Mouse (Mus musculus) forebrain, postnatal 0 days (tissue): ENCODE measurements at regions not wholly inside any gene's neighbourhood (a gene's known extent, or its start where the extent isn't known, plus 50 kb on each side); places are given as distances from the start of the nearest gene placed in this dataset.

Experiments used
- ATAC-seq: fragments of 200-750 bp; cut with Nextera tagmentation; 2 replicates; pipeline ENCODE4 v1.8.0; 2017; ENCODE audit warnings: mild to moderate bottlenecking, moderate library complexity
- DNase-seq: peaks from one replicate; pipeline ENCODE4 v3.0.0-alpha.2; 2015
- H3K27ac ChIP-seq: fragments of 300-500 bp; sonication (generic); 2 replicates; pipeline ENCODE4 v1.5.1; 2014; ENCODE audit warnings: low read depth, mild to moderate bottlenecking, antibody characterized with exemption, low read length, moderate library complexity, mixed read lengths
- H3K27me3 ChIP-seq: fragments of 300-500 bp; sonication (generic); 2 replicates; pipeline ENCODE4 v1.6.1; 2014; ENCODE audit warnings: mild to moderate bottlenecking, low read length, mixed read lengths; ENCODE audit not compliant: insufficient read depth
- H3K36me3 ChIP-seq: fragments of 300-500 bp; sonication (generic); 2 replicates; pipeline ENCODE4 v1.6.1; 2014; ENCODE audit warnings: mild to moderate bottlenecking, moderate library complexity; ENCODE audit not compliant: insufficient read depth
- H3K4me1 ChIP-seq: fragments of 300-500 bp; sonication (generic); 2 replicates; pipeline ENCODE4 v1.6.1; 2014; ENCODE audit warnings: antibody characterized with exemption; ENCODE audit not compliant: insufficient read depth
- H3K4me2 ChIP-seq: fragments of 300-500 bp; sonication (generic); 2 replicates; pipeline ENCODE4 v1.6.1; 2014; ENCODE audit warnings: low read depth, mild to moderate bottlenecking, moderate library complexity
- H3K4me3 ChIP-seq: fragments of 300-500 bp; sonication (generic); 2 replicates; pipeline ENCODE4 v1.5.1; 2014; ENCODE audit warnings: low read depth, low read length, mixed read lengths
- H3K9ac ChIP-seq: fragments of 300-500 bp; sonication (generic); 2 replicates; pipeline ENCODE4 v1.6.1; 2014; ENCODE audit warnings: mild to moderate bottlenecking
- H3K9me3 ChIP-seq: fragments of 300-500 bp; sonication (generic); 2 replicates; pipeline ENCODE4 v1.6.1; 2016; ENCODE audit warnings: low read length
- CTCF ChIP-seq: sonication (generic); IDR thresholded peaks from 2 replicates; pipeline ENCODE4 v1.5.1; 2016; ENCODE audit warnings: antibody characterized with exemption, control low read depth, low read depth
- WGBS: fragments of 180-500 bp; shearing (Covaris S2); extraction: QIAGEN DNeasy Blood & Tissue Kit; methylation state at CpG from one replicate; pipeline ENCODE4 v1.1.7; 2014; 5-methylcytosine and 5-hydroxymethylcytosine counted together

DNA sequence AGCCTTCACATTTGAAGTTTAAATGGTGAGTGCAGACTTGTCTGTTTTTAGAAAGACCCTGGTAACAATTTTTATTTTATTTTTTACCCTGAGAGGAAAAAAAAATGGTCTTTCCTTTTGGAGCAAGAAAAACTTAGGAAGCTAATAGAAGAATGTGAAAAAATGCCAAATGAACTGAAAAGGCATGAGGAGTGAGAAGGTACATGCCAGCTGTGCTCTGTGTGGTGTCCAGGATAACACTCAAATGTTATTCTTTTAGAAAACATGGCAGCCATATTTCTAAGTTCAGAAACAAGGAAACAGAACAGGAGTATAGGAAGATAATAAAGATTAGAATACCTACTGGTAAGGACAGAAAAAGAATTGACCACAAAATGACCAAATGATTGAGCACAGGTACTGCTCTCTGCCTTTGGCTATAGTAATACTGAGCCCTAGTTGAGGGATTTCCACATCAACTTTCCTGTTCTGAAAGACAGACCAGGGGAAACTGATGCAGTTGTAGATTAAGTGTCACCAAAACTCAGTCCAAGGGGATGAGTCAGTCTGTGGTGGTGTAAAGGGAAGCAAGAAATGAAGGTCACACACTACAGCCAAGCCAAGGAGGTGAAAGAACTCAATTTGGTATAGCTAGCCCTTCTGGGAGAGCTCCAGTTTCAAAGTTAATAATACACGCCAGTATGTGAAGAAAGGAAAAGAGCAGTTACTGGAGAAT is 758.5 kb downstream of the Robo2 start:
- ATAC-seq (no peak), DNase-seq (no peak)
- H3K9me3 ChIP-seq = no peaks in the 10 kb centered on the region
- no peaks in the 10 kb centered on the region for H3K27me3 ChIP-seq
- no peak overlapping the region for H3K4me2 ChIP-seq
- no peak for TF ChIP-seq CTCF
- H3K27ac ChIP-seq = no peak overlapping the region
- H3K4me3 ChIP-seq = no peak overlapping the region
- no peak overlapping the region for H3K9ac ChIP-seq
- WGBS = 98% methylated on average over 1 of the region's 1 CpGs
- H3K36me3 ChIP-seq = no peaks in the 10 kb centered on the region
- no peaks in the 10 kb centered on the region for H3K4me1 ChIP-seq

DNA sequence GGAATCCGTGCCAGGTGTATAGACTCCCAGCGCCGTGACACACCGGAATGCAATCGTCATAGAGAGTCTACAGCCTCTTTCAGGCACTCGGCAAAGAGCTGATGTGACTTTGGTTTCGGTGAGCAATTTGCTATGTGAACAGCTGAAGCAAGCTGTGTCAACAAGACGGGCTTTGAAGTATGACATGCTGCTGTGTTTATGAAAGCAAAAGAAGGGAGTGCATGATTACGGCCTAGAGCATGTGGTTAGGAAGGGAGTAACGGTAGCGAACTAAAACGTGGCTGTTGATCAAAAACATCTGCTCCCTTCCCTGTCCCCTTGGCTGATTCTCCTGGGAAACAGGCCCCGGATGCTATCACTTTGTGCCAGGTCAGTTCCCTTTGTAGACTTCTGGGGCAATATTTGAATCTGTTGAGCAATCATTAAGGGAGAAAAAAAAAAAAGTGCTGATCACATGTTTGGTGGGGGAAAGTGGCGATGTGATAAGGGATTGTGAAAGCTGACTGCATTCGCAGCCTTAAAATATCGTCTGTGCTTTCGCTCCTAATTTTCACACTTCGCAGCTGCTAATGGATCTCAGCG is 764.3 kb downstream of the Robo2 start:
- Histone ChIP-seq H3K9me3 (no peaks in the 10 kb centered on the region), H3K4me2 (peak overlapping the region; percentile 25), H3K27ac (no peak overlapping the region), H3K9ac (no peak overlapping the region), H3K27me3 (no peaks in the 10 kb centered on the region), H3K4me3 (peak overlapping the region; percentile 16; the same call in 1 of the 2 replicates), H3K4me1 (peaks cover 6% of the 10 kb centered on the region; the same call in 1 of the 2 replicates), H3K36me3 (no peaks in the 10 kb centered on the region)
- DNase-seq (peak; percentile 68), ATAC-seq (peak; percentile 92)
- 40% methylated on average over 19 of the region's 19 CpGs for WGBS
- TF ChIP-seq CTCF = no peak

DNA sequence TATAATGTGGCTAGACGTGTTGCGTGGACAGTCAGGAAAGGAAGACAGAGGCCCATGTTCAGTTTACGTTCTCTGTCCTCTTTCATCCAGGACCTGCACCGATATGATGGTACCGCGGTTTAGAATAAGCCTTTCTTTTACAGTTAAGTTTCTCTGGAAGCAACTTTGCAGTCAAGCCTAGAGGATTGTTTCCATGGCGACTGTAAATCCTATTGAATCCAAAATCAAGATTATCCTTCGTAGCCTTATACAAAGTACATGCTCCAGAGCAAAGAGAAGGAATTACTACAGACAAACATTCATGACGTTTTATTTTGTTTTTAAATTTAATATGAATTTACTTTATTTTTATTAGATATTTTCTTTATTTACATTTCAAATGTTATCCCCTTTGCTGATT is 798.6 kb downstream of the Robo2 start:
- ATAC-seq = peak; percentile 61; the same call in 1 of the 2 replicates
- Histone ChIP-seq H3K4me1 (no peaks in the 10 kb centered on the region), H3K27me3 (no peaks in the 10 kb centered on the region), H3K9ac (no peak overlapping the region), H3K4me2 (no peak overlapping the region), H3K4me3 (no peak overlapping the region), H3K9me3 (no peaks in the 10 kb centered on the region), H3K36me3 (no peaks in the 10 kb centered on the region), H3K27ac (no peak overlapping the region)
- DNase-seq = peak; percentile 46
- TF ChIP-seq CTCF = no peak
- WGBS = 68% methylated on average over 9 of the region's 9 CpGs

DNA sequence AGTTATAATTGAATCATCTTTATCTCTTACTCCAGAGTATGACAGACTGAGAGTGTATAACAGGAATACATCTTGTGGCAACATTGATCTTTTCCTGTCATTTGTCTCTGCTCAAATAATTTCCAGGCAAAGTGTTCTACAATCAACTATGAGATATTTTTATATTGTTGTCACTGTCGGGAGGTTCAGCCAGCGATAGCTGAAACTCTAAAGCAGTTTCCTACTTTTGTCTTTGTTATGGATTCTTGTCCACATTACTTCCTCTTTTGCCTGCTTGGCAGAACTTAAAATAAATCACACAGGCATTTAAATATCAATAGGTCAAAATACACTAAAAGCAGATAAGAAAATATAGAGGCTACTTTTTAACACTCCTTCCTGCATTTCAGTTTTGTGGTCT is 820.2 kb downstream of the Robo2 start:
- H3K9ac ChIP-seq = no peak overlapping the region
- no peak for TF ChIP-seq CTCF
- no peaks in the 10 kb centered on the region for H3K4me1 ChIP-seq
- DNase-seq = no peak
- H3K27me3 ChIP-seq = no peaks in the 10 kb centered on the region
- H3K27ac ChIP-seq = no peak overlapping the region
- no peak overlapping the region for H3K4me2 ChIP-seq
- no peak for ATAC-seq
- no peak overlapping the region for H3K4me3 ChIP-seq
- WGBS = 62% methylated on average over 2 of the region's 2 CpGs
- no peaks in the 10 kb centered on the region for H3K9me3 ChIP-seq
- H3K36me3 ChIP-seq = no peaks in the 10 kb centered on the region

DNA sequence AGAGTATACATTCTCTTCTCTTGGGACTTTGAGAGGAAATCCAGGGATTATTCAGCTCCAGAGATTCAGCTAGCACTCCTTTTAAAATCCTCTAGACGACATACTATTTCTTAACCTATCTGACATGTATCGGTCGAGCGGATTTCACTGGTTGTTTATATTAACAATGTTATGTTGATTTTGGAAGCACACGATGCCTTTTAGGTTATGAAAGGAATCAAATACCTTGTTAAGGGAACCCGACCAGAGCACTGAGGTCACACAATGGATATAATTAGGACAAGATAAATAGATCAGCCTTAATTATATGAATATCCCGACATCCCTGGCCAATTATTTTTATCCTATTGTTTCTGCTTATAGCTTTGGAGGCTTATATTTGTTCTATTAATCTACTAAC is 850.4 kb downstream of the Robo2 start:
- Histone ChIP-seq H3K4me2 (no peak overlapping the region), H3K4me3 (no peak overlapping the region), H3K9me3 (no peaks in the 10 kb centered on the region), H3K36me3 (no peaks in the 10 kb centered on the region), H3K27me3 (no peaks in the 10 kb centered on the region), H3K27ac (no peak overlapping the region), H3K4me1 (no peaks in the 10 kb centered on the region), H3K9ac (no peak overlapping the region)
- no peak for ATAC-seq
- no peak for TF ChIP-seq CTCF
- WGBS = 58% methylated on average over 7 of the region's 7 CpGs
- no peak for DNase-seq

DNA sequence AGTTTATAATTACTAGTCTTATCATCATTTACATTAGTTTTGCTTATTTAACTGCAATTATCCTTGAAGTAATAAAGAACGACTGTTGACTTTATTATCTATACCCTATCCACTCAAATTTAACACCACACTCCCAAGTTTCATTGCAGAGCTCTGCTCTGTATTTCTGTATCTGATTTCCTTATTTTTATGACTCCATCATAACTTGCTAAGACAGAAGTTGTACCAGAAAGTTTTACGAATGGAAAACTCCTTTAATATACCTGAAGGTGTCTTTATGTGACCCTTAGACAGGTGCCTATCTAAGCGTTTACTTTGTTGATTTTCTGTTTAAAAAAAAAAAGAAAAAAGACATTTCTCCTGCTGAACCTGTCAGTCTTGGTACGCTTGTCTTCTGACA is 854.7 kb downstream of the Robo2 start:
- Histone ChIP-seq H3K9ac (no peak overlapping the region), H3K36me3 (no peaks in the 10 kb centered on the region), H3K27ac (no peak overlapping the region), H3K4me3 (no peak overlapping the region), H3K4me2 (no peak overlapping the region), H3K27me3 (no peaks in the 10 kb centered on the region), H3K4me1 (no peaks in the 10 kb centered on the region), H3K9me3 (no peaks in the 10 kb centered on the region)
- ATAC-seq (no peak), DNase-seq (no peak)
- 90% methylated on average over 4 of the region's 4 CpGs for WGBS
- TF ChIP-seq CTCF = no peak

DNA sequence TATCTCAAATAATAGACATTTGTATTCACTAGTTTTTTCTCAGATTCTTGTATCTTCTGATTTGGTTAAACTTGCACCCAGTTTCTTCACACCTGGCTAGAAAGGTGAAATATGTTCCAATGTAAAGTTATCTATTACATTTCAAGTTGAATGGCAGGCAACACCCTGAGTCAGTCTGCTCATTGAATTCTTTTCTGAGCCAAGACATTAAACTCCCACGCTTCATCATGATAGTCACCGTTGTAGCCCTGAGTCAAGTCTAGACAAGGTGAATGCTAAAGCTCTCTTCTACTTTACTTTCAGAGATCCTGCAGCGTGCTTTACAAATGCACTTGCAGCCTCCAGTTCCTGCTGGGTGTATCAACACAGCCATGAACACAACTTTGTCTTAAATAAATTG is 868.0 kb downstream of the Robo2 start:
- no peaks in the 10 kb centered on the region for H3K9me3 ChIP-seq
- H3K4me1 ChIP-seq = no peaks in the 10 kb centered on the region
- H3K4me2 ChIP-seq = no peak overlapping the region
- no peak overlapping the region for H3K4me3 ChIP-seq
- no peaks in the 10 kb centered on the region for H3K27me3 ChIP-seq
- H3K36me3 ChIP-seq = no peaks in the 10 kb centered on the region
- no peak for TF ChIP-seq CTCF
- no peak overlapping the region for H3K9ac ChIP-seq
- no peak overlapping the region for H3K27ac ChIP-seq
- 80% methylated on average over 3 of the region's 3 CpGs for WGBS
- ATAC-seq (no peak), DNase-seq (no peak)
